Comparison of ENCODE assay signal across 10 mouse cellular contexts in genomic region chr5:137351394-137351793, GRCm38 (mm10). TPM values are rescaled to one million over a fixed set of nuclear protein-coding genes. Genes with fewer than 3 reads are reported as not detected.
DNase-seq lines count a peak whose midpoint lies in the region; ATAC-seq and TF ChIP-seq lines count a peak whose summit lies in the region.
"Had no signal": no experiment of that assay in that cellular context is flagged by ENCODE, and none has a peak within 500 bp of the region (broad histone marks: within the 10 kb centered on the region; RNA-seq: fewer than 3 reads in every experiment).

No protein-coding gene starts in this region.

- H3K9ac ChIP-seq in kidney, postnatal 0 days (ENCODE audit: low read depth, low read length): peak overlapping the region; percentile 92
- peak overlapping the region; percentile 97 for H3K9ac ChIP-seq in forebrain, embryonic 11.5 days (ENCODE audit: low read length)
- H3K9ac ChIP-seq in limb, embryonic 13.5 days: peak overlapping the region; percentile 99
- peak overlapping the region; percentile 66; the same call in 1 of the 2 replicates for H3K9ac ChIP-seq in neural tube, embryonic 14.5 days (replicated peaks; ENCODE audit: low read depth, low read length)

- H3K4me2 ChIP-seq in kidney, postnatal 0 days (ENCODE audit: low read length): peak overlapping the region; percentile 76
- H3K4me2 ChIP-seq in forebrain, embryonic 11.5 days (ENCODE audit: low read depth, low read length, severe bottlenecking): peak overlapping the region; percentile 90
- H3K4me2 ChIP-seq in limb, embryonic 13.5 days (replicated peaks): peak overlapping the region; percentile 95
- peak overlapping the region; percentile 96 for H3K4me2 ChIP-seq in neural tube, embryonic 14.5 days (ENCODE audit: low read depth, low read length)

- H3K9me3 ChIP-seq in kidney, postnatal 0 days (replicated peaks; ENCODE audit: low read length): no peaks in the 10 kb centered on the region
- H3K9me3 ChIP-seq in forebrain, embryonic 11.5 days (ENCODE audit: control insufficient read depth, low read length): no peaks in the 10 kb centered on the region
- no peaks in the 10 kb centered on the region for H3K9me3 ChIP-seq in limb, embryonic 13.5 days
- no peaks in the 10 kb centered on the region for H3K9me3 ChIP-seq in neural tube, embryonic 14.5 days (ENCODE audit: control insufficient read depth, low read length)

- no peak for ATAC-seq in kidney, postnatal 0 days (replicated peaks; ENCODE audit: low FRiP score, low read depth)
- ATAC-seq in forebrain, embryonic 11.5 days (replicated peaks; ENCODE audit: low FRiP score): no peak
- no peak for ATAC-seq in limb, embryonic 13.5 days (ENCODE audit: low FRiP score, low read depth)
- no peak for ATAC-seq in neural tube, embryonic 14.5 days (ENCODE audit: low read depth)

- no peak for TF ChIP-seq CTCF in kidney, postnatal 0 days (IDR thresholded peaks at IDR 0.05; ENCODE audit: low read depth)

- H3K36me3 ChIP-seq in kidney, postnatal 0 days (ENCODE audit: insufficient read depth, low read length): peaks cover 27% of the 10 kb centered on the region
- H3K36me3 ChIP-seq in forebrain, embryonic 11.5 days (ENCODE audit: control insufficient read depth, insufficient read depth, low read length): peaks cover 9% of the 10 kb centered on the region; the same call in 1 of the 2 replicates
- H3K36me3 ChIP-seq in limb, embryonic 13.5 days: peaks cover 30% of the 10 kb centered on the region
- peaks cover 6% of the 10 kb centered on the region; the same call in 1 of the 2 replicates for H3K36me3 ChIP-seq in neural tube, embryonic 14.5 days (ENCODE audit: control insufficient read depth, insufficient read depth, low read length)

- no peak for DNase-seq in kidney, postnatal 0 days (ENCODE audit: low spot score)
- DNase-seq in kidney, adult 18-20 months: no peak
- no peak for DNase-seq in forebrain, embryonic 11.5 days (ENCODE audit: low spot score)
- no peak for DNase-seq in gastrocnemius, postnatal 4 days (ENCODE audit: low spot score in 2 of 2)
- no peak for DNase-seq in cerebellum, postnatal 36 days
- no peak for DNase-seq in thymus, postnatal 4 days
- DNase-seq: gastrocnemius, postnatal 10 days had no signal

- peak overlapping the region; percentile 90 for H3K4me3 ChIP-seq in kidney, postnatal 0 days (replicated peaks; ENCODE audit: low read depth, low read length)
- H3K4me3 ChIP-seq in forebrain, embryonic 11.5 days (ENCODE audit: low read depth, low read length): peak overlapping the region; percentile 88
- H3K4me3 ChIP-seq in limb, embryonic 13.5 days: peak overlapping the region; percentile 92
- peak overlapping the region; percentile 55 for H3K4me3 ChIP-seq in neural tube, embryonic 14.5 days (ENCODE audit: low read depth, low read length)

- 4% methylated on average over 4 of the region's 4 CpGs for WGBS in kidney, postnatal 0 days
- WGBS in forebrain, embryonic 11.5 days: 10% methylated on average over 4 of the region's 4 CpGs
- WGBS in limb, embryonic 13.5 days: 1% methylated on average over 4 of the region's 4 CpGs
- 15% methylated on average over 4 of the region's 4 CpGs for WGBS in neural tube, embryonic 14.5 days

- H3K27ac ChIP-seq in kidney, postnatal 0 days: peak overlapping the region; percentile 98
- H3K27ac ChIP-seq in forebrain, embryonic 11.5 days (ENCODE audit: low read depth, low read length): peak overlapping the region; percentile 65; the same call in 1 of the 2 replicates
- H3K27ac ChIP-seq in limb, embryonic 13.5 days: peak overlapping the region; percentile 99
- H3K27ac ChIP-seq in neural tube, embryonic 14.5 days (ENCODE audit: low read depth, low read length): no peak overlapping the region

- H3K27me3 ChIP-seq in kidney, postnatal 0 days (ENCODE audit: insufficient read depth, low read length): no peaks in the 10 kb centered on the region
- no peaks in the 10 kb centered on the region for H3K27me3 ChIP-seq in forebrain, embryonic 11.5 days (ENCODE audit: control insufficient read depth, insufficient read depth, low read length)
- H3K27me3 ChIP-seq in limb, embryonic 13.5 days: no peaks in the 10 kb centered on the region
- H3K27me3 ChIP-seq in neural tube, embryonic 14.5 days (ENCODE audit: control insufficient read depth, insufficient read depth, low read length): peaks cover 9% of the 10 kb centered on the region; the same call in 1 of the 2 replicates

- H3K4me1 ChIP-seq in kidney, postnatal 0 days (replicated peaks; ENCODE audit: insufficient read depth, low read length): peaks cover 33% of the 10 kb centered on the region
- peaks cover 22% of the 10 kb centered on the region for H3K4me1 ChIP-seq in forebrain, embryonic 11.5 days (replicated peaks; ENCODE audit: control insufficient read depth, insufficient read depth, low read length)
- peaks cover 61% of the 10 kb centered on the region for H3K4me1 ChIP-seq in limb, embryonic 13.5 days
- H3K4me1 ChIP-seq in neural tube, embryonic 14.5 days (ENCODE audit: control insufficient read depth, insufficient read depth, low read length): peaks cover 20% of the 10 kb centered on the region

RNA-seq across cellular contexts. Expression of gene Ephb4, which starts 1.5 kb away (rescaled TPM):
- polyA plus RNA-seq in kidney, postnatal 0 days (2015; fragmentation: Nextera tagmentation; extraction: Ambion mirVana): 38.1 and 40.5 TPM in 2 replicates
- 34.6 and 35.0 TPM in 2 replicates for polyA plus RNA-seq in forebrain, embryonic 11.5 days (2014; fragmentation: Nextera tagmentation; extraction: Ambion mirVana)
- 76.5 and 82.3 TPM in 2 replicates for polyA plus RNA-seq in limb, embryonic 13.5 days (2015; fragmentation: Nextera tagmentation; extraction: Ambion mirVana)
- 2.7 and 8.8 TPM in 2 replicates for polyA plus RNA-seq in neural tube, embryonic 14.5 days (2014; fragmentation: Nextera tagmentation; extraction: Ambion mirVana)
- 10 to 100 TPM; 56.9 to 57.6 TPM for total RNA-seq in gastrocnemius, postnatal 4 days (2021)
- total RNA-seq: neutrophil, adult 5-6 weeks had no signal

RNA-seq across cellular contexts. Expression of gene Slc12a9, which starts 18.0 kb away (rescaled TPM):
- 11.8 and 12.0 TPM in 2 replicates for polyA plus RNA-seq in kidney, postnatal 0 days (2015; fragmentation: Nextera tagmentation; extraction: Ambion mirVana)
- 9.9 and 10.5 TPM in 2 replicates for polyA plus RNA-seq in forebrain, embryonic 11.5 days (2014; fragmentation: Nextera tagmentation; extraction: Ambion mirVana)
- polyA plus RNA-seq in limb, embryonic 13.5 days (2015; fragmentation: Nextera tagmentation; extraction: Ambion mirVana): 17.2 and 17.9 TPM in 2 replicates
- polyA plus RNA-seq in neural tube, embryonic 14.5 days (2014; fragmentation: Nextera tagmentation; extraction: Ambion mirVana): 16.4 and 17.8 TPM in 2 replicates
- 10 to 100 TPM in 1 of 2 experiments, 1 to 10 TPM in 1; 8.2 to 10.3 TPM for total RNA-seq in gastrocnemius, postnatal 4 days (2021)

RNA-seq across cellular contexts. Expression of gene Trip6, which starts 37.2 kb away (rescaled TPM):
- 74.8 and 75.6 TPM in 2 replicates for polyA plus RNA-seq in kidney, postnatal 0 days (2015; fragmentation: Nextera tagmentation; extraction: Ambion mirVana)
- polyA plus RNA-seq in forebrain, embryonic 11.5 days (2014; fragmentation: Nextera tagmentation; extraction: Ambion mirVana): 50.1 and 56.7 TPM in 2 replicates
- polyA plus RNA-seq in limb, embryonic 13.5 days (2015; fragmentation: Nextera tagmentation; extraction: Ambion mirVana): 104 and 107 TPM in 2 replicates
- 8.0 and 11.5 TPM in 2 replicates for polyA plus RNA-seq in neural tube, embryonic 14.5 days (2014; fragmentation: Nextera tagmentation; extraction: Ambion mirVana)
- 10 to 100 TPM; 31.2 to 31.9 TPM for total RNA-seq in gastrocnemius, postnatal 4 days (2021)

RNA-seq across cellular contexts. Expression of gene Srrt, which starts 43.9 kb away (rescaled TPM):
- polyA plus RNA-seq in kidney, postnatal 0 days (2015; fragmentation: Nextera tagmentation; extraction: Ambion mirVana): 68.0 and 77.7 TPM in 2 replicates
- polyA plus RNA-seq in forebrain, embryonic 11.5 days (2014; fragmentation: Nextera tagmentation; extraction: Ambion mirVana): 190 TPM in 2 replicates
- polyA plus RNA-seq in limb, embryonic 13.5 days (2015; fragmentation: Nextera tagmentation; extraction: Ambion mirVana): 141 and 149 TPM in 2 replicates
- 81.8 and 91.5 TPM in 2 replicates for polyA plus RNA-seq in neural tube, embryonic 14.5 days (2014; fragmentation: Nextera tagmentation; extraction: Ambion mirVana)
- 100 to 1,000 TPM; 113 to 138 TPM for total RNA-seq in gastrocnemius, postnatal 4 days (2021)

RNA-seq across cellular contexts. Expression of gene Ufsp1, which starts 57.0 kb away (rescaled TPM):
- polyA plus RNA-seq in kidney, postnatal 0 days (2015; fragmentation: Nextera tagmentation; extraction: Ambion mirVana): 11.4 and 12.8 TPM in 2 replicates
- 6.8 and 8.0 TPM in 2 replicates for polyA plus RNA-seq in forebrain, embryonic 11.5 days (2014; fragmentation: Nextera tagmentation; extraction: Ambion mirVana)
- polyA plus RNA-seq in limb, embryonic 13.5 days (2015; fragmentation: Nextera tagmentation; extraction: Ambion mirVana): 8.4 and 9.6 TPM in 2 replicates
- 19.7 and 24.0 TPM in 2 replicates for polyA plus RNA-seq in neural tube, embryonic 14.5 days (2014; fragmentation: Nextera tagmentation; extraction: Ambion mirVana)
- total RNA-seq in gastrocnemius, postnatal 4 days (2021): 10 to 100 TPM; 47.7 to 51.2 TPM
